Mouse (Mus musculus) midbrain, embryonic 16.5 days (tissue): ENCODE measurements around the gene Lad1. TPM values are rescaled to one million over a fixed set of nuclear protein-coding genes. Genes with fewer than 3 reads are reported as not detected.

Experiments used
- ATAC-seq: fragments of 200-750 bp; cut with Nextera tagmentation; 2 replicates; pipeline ENCODE4 v1.8.0; 2017; ENCODE audit warnings: moderate TSS enrichment
- H3K27ac ChIP-seq: fragments of 300-500 bp; sonication (generic); 2 replicates; pipeline ENCODE4 v1.5.1; 2014; ENCODE audit warnings: mild to moderate bottlenecking, low read length, mixed read lengths
- H3K27me3 ChIP-seq: fragments of 300-500 bp; sonication (generic); 2 replicates; pipeline ENCODE4 v1.6.1; 2014; ENCODE audit warnings: low read depth, low read length, mixed read lengths; ENCODE audit not compliant: control insufficient read depth, insufficient read depth
- H3K36me3 ChIP-seq: fragments of 300-500 bp; sonication (generic); 2 replicates; pipeline ENCODE4 v1.6.1; 2014; ENCODE audit warnings: mild to moderate bottlenecking, low read length, moderate library complexity, mixed read lengths; ENCODE audit not compliant: control insufficient read depth, insufficient read depth
- H3K4me1 ChIP-seq: fragments of 300-500 bp; sonication (generic); 2 replicates; pipeline ENCODE4 v1.6.1; 2014; ENCODE audit warnings: mild to moderate bottlenecking, low read length, mixed read lengths; ENCODE audit not compliant: control insufficient read depth, insufficient read depth
- H3K4me2 ChIP-seq: fragments of 300-500 bp; sonication (generic); 2 replicates; pipeline ENCODE4 v1.6.1; 2014; ENCODE audit warnings: mild to moderate bottlenecking, low read length, mixed read lengths
- H3K4me3 ChIP-seq: fragments of 300-500 bp; sonication (generic); 2 replicates; pipeline ENCODE4 v1.5.1; 2014; ENCODE audit warnings: low read depth, mild to moderate bottlenecking, low read length, moderate library complexity, mixed read lengths
- H3K9ac ChIP-seq: fragments of 300-500 bp; sonication (generic); 2 replicates; pipeline ENCODE4 v1.6.1; 2014; ENCODE audit warnings: low read depth, low read length, mixed read lengths
- H3K9me3 ChIP-seq: fragments of 300-500 bp; sonication (generic); replicated peaks from 2 replicates; pipeline ENCODE4 v1.6.1; 2014; ENCODE audit warnings: mild to moderate bottlenecking, low read length, mixed read lengths; ENCODE audit not compliant: control insufficient read depth, poor library complexity, severe bottlenecking
- WGBS: fragments of 180-500 bp; shearing (Covaris S2); extraction: QIAGEN DNeasy Blood & Tissue Kit; methylation state at CpG from one replicate; pipeline ENCODE4 v1.1.7; 2014; 5-methylcytosine and 5-hydroxymethylcytosine counted together
- polyA plus RNA-seq: library from polyadenylated mRNA; unstranded; fragments of >200 nt; fragmentation: Nextera tagmentation; extraction: Ambion mirVana; gene quantifications from 2 replicates; pipeline ENCODE4 v1.2.1, GENCODE M21; 2015

Lad1 gene
- polyA plus RNA-seq, 1 experiment from 2014 or later: 0.95 TPM

- 54% methylated on average over 9 of the region's 9 CpGs for WGBS
- H3K4me1 ChIP-seq: no peaks in the 10 kb centered on the region
These were observed 17.5 kb downstream of the Lad1 start, which contains the start of gene Tnnt2 for GRCm38 (mm10) chr1:135835716-135836483. Gene Tnnt2 (plus strand): TSS chr1:135836354.

GRCm38 (mm10) chr1:135838626-135839025 is 20.2 kb downstream of the Lad1 start:
- no peak overlapping the region for H3K4me3 ChIP-seq
- 74% methylated on average over 4 of the region's 4 CpGs for WGBS
- ATAC-seq: no peak

More at GRCm38 (mm10) chr1:135835716-135836483, 17.5 kb downstream of the Lad1 start, which contains the start of gene Tnnt2:
- no peak within 1 kb of the TSS for H3K4me3 ChIP-seq
- no peaks in the 10 kb centered on the region for H3K9me3 ChIP-seq
- no peaks in the 10 kb centered on the region for H3K27me3 ChIP-seq
- no peak within 1 kb of the TSS for H3K4me2 ChIP-seq
- H3K36me3 ChIP-seq: no peaks in the 10 kb centered on the region
- no peak within 1 kb of the TSS for H3K9ac ChIP-seq
- no peak within 1 kb of the TSS for H3K27ac ChIP-seq
- no peak for ATAC-seq

GRCm38 (mm10) chr1:135839065-135839464 is 20.7 kb downstream of the Lad1 start:
- H3K27ac ChIP-seq: no peak overlapping the region
- H3K4me1 ChIP-seq: no peaks in the 10 kb centered on the region
- H3K9me3 ChIP-seq: no peaks in the 10 kb centered on the region
- H3K27me3 ChIP-seq: no peaks in the 10 kb centered on the region
- no peak for ATAC-seq
- H3K36me3 ChIP-seq: no peaks in the 10 kb centered on the region
- no peak overlapping the region for H3K9ac ChIP-seq
- H3K4me3 ChIP-seq: no peak overlapping the region
- no peak overlapping the region for H3K4me2 ChIP-seq
- 89% methylated on average over 6 of the region's 6 CpGs for WGBS

More at GRCm38 (mm10) chr1:135838626-135839025, 20.2 kb downstream of the Lad1 start:
- Histone ChIP-seq H3K9me3 (no peaks in the 10 kb centered on the region), H3K9ac (no peak overlapping the region), H3K4me1 (no peaks in the 10 kb centered on the region), H3K27me3 (no peaks in the 10 kb centered on the region), H3K36me3 (no peaks in the 10 kb centered on the region), H3K27ac (no peak overlapping the region), H3K4me2 (no peak overlapping the region)

GRCm38 (mm10) chr1:135840675-135841395 is 22.4 kb downstream of the Lad1 start:
- Histone ChIP-seq H3K9ac (no peak overlapping the region), H3K36me3 (no peaks in the 10 kb centered on the region), H3K4me3 (no peak overlapping the region), H3K9me3 (no peaks in the 10 kb centered on the region), H3K4me1 (no peaks in the 10 kb centered on the region), H3K27ac (no peak overlapping the region), H3K4me2 (no peak overlapping the region), H3K27me3 (no peaks in the 10 kb centered on the region)
- 72% methylated on average over 15 of the region's 15 CpGs for WGBS
- ATAC-seq: no peak

- no peaks in the 10 kb centered on the region for H3K4me1 ChIP-seq
- 87% methylated on average over 10 of the region's 10 CpGs for WGBS
These were observed 25.3 kb downstream of the Lad1 start for GRCm38 (mm10) chr1:135843519-135844262.

GRCm38 (mm10) chr1:135844481-135844880 is 26.1 kb downstream of the Lad1 start:
- no peaks in the 10 kb centered on the region for H3K27me3 ChIP-seq
- no peak overlapping the region for H3K4me2 ChIP-seq
- 86% methylated on average over 6 of the region's 6 CpGs for WGBS
- no peak overlapping the region for H3K9ac ChIP-seq
- H3K27ac ChIP-seq: no peak overlapping the region
- H3K4me1 ChIP-seq: no peaks in the 10 kb centered on the region
- H3K36me3 ChIP-seq: no peaks in the 10 kb centered on the region
- no peak for ATAC-seq
- H3K4me3 ChIP-seq: no peak overlapping the region
- H3K9me3 ChIP-seq: no peaks in the 10 kb centered on the region

More at GRCm38 (mm10) chr1:135843519-135844262, 25.3 kb downstream of the Lad1 start:
- H3K36me3 ChIP-seq: no peaks in the 10 kb centered on the region
- ATAC-seq: no peak
- H3K27me3 ChIP-seq: no peaks in the 10 kb centered on the region
- H3K4me3 ChIP-seq: no peak overlapping the region
- no peak overlapping the region for H3K27ac ChIP-seq
- no peaks in the 10 kb centered on the region for H3K9me3 ChIP-seq
- H3K9ac ChIP-seq: no peak overlapping the region
- no peak overlapping the region for H3K4me2 ChIP-seq

- Histone ChIP-seq H3K36me3 (no peaks in the 10 kb centered on the region), H3K4me1 (no peaks in the 10 kb centered on the region), H3K27ac (no peak overlapping the region), H3K4me3 (no peak overlapping the region), H3K4me2 (no peak overlapping the region), H3K9ac (no peak overlapping the region), H3K27me3 (no peaks in the 10 kb centered on the region), H3K9me3 (no peaks in the 10 kb centered on the region)
- no peak for ATAC-seq
- WGBS: 75% methylated on average over 5 of the region's 5 CpGs
These were observed 28.2 kb downstream of the Lad1 start for GRCm38 (mm10) chr1:135846632-135847031.

GRCm38 (mm10) chr1:135847139-135847562 is 28.8 kb downstream of the Lad1 start:
- H3K4me1 ChIP-seq: no peaks in the 10 kb centered on the region
- H3K4me2 ChIP-seq: no peak overlapping the region
- H3K9ac ChIP-seq: no peak overlapping the region
- no peak for ATAC-seq
- no peak overlapping the region for H3K27ac ChIP-seq
- H3K36me3 ChIP-seq: no peaks in the 10 kb centered on the region
- H3K9me3 ChIP-seq: no peaks in the 10 kb centered on the region
- H3K27me3 ChIP-seq: no peaks in the 10 kb centered on the region
- 27% methylated on average over 6 of the region's 6 CpGs for WGBS
- H3K4me3 ChIP-seq: no peak overlapping the region
